Mouse (Mus musculus) common myeloid progenitor, adult 5-6 weeks (primary cell): ENCODE data around the gene Got1. TPM values are rescaled to one million over a fixed set of nuclear protein-coding genes. Genes with fewer than 3 reads are reported as not detected.
"Not testable (repeated sequence)": the region's sequence is repeated elsewhere in the genome, so short reads cannot be mapped to it uniquely, and the experiment has no call there.

Source experiments
- ATAC-seq: replicated peaks from 2 replicates; pipeline ENCODE4 v1.8.0; 2016; ENCODE audit warnings: low read depth, mild to moderate bottlenecking, moderate TSS enrichment, inconsistent platforms; ENCODE audit not compliant: poor library complexity, severe bottlenecking
- total RNA-seq: library from RNA; stranded (forward); fragments of 200-1000, 187-1606 nt; gene quantifications from 2 replicates; pipeline ENCODE4 v1.2.3, GENCODE M21; 2017

Gene Got1
- total RNA-seq, 1 experiment from 2014 or later, result 18.0 TPM

GRCm38 (mm10) chr19:43494914-43495313 is 29.5 kb downstream of the Got1 start:
- ATAC-seq, result peak; percentile 60

GRCm38 (mm10) chr19:43493878-43494277 is 30.5 kb downstream of the Got1 start:
- ATAC-seq, result no peak

- ATAC-seq, result not testable (repeated sequence)
Observed at GRCm38 (mm10) chr19:43493316-43493715, 31.1 kb downstream of the Got1 start.

- peak; percentile 56; the same call in 1 of the 2 replicates for ATAC-seq
Observed at GRCm38 (mm10) chr19:43487429-43487828, 37.0 kb downstream of the Got1 start.

GRCm38 (mm10) chr19:43480512-43480911 is 43.9 kb downstream of the Got1 start:
- ATAC-seq, result no peak

GRCm38 (mm10) chr19:43479431-43479830 is 45.0 kb downstream of the Got1 start:
- ATAC-seq, result no peak

GRCm38 (mm10) chr19:43478891-43479290 is 45.5 kb downstream of the Got1 start:
- ATAC-seq, result peak; percentile 56; the same call in 1 of the 2 replicates

GRCm38 (mm10) chr19:43477436-43477835 is 47.0 kb downstream of the Got1 start:
- ATAC-seq, result no peak

GRCm38 (mm10) chr19:43476063-43476462 is 48.3 kb downstream of the Got1 start:
- no peak for ATAC-seq

- no peak for ATAC-seq
Observed at GRCm38 (mm10) chr19:43475642-43476041, 48.8 kb downstream of the Got1 start.

GRCm38 (mm10) chr19:43472781-43473180 is 51.6 kb downstream of the Got1 start:
- ATAC-seq, result no peak

GRCm38 (mm10) chr19:43472331-43472730 is 52.1 kb downstream of the Got1 start:
- ATAC-seq, result no peak

- no peak for ATAC-seq
Observed at GRCm38 (mm10) chr19:43469333-43469732, 55.1 kb downstream of the Got1 start.

- ATAC-seq, result no peak
Observed at GRCm38 (mm10) chr19:43467927-43468685, 56.3 kb downstream of the Got1 start.

GRCm38 (mm10) chr19:43465601-43466255 is 58.7 kb downstream of the Got1 start:
- ATAC-seq, result no peak

- ATAC-seq, result no peak
Observed at GRCm38 (mm10) chr19:43465076-43465475, 59.3 kb downstream of the Got1 start.

GRCm38 (mm10) chr19:43464294-43464687 is 60.1 kb downstream of the Got1 start:
- no peak for ATAC-seq

GRCm38 (mm10) chr19:43463546-43464293 is 60.7 kb downstream of the Got1 start:
- no peak for ATAC-seq

GRCm38 (mm10) chr19:43462141-43462540 is 62.3 kb downstream of the Got1 start:
- no peak for ATAC-seq

GRCm38 (mm10) chr19:43460481-43460880 is 63.9 kb downstream of the Got1 start:
- no peak for ATAC-seq

GRCm38 (mm10) chr19:43459948-43460347 is 64.5 kb downstream of the Got1 start:
- ATAC-seq, result no peak
